Mouse (Mus musculus) left cerebral cortex, adult 2 months (tissue): ENCODE measurements at regions not wholly inside any gene's neighbourhood (a gene's known extent, or its start where the extent isn't known, plus 50 kb on each side); places are given as distances from the start of the nearest gene placed in this dataset.

Experiments
- DNase-seq, 2 experiments: peaks; one replicate each; pipeline ENCODE4 v3.0.0; 2021 to 2022; ENCODE audit warnings: low spot score in 2 of 2, mixed read lengths in 1 of 2; ENCODE audit errors: extremely low spot score in 1 of 2
- H3K27ac ChIP-seq: fragments of 200-600 bp; 2 replicates; pipeline ENCODE4 v1.8.1; 2022
- H3K4me3 ChIP-seq: fragments of 200-600 bp; 2 replicates; pipeline ENCODE4 v1.8.1; 2022
- CTCF ChIP-seq: fragments of 200-600 bp; IDR thresholded peaks from 2 replicates; pipeline ENCODE4 v1.8.1; 2022; ENCODE audit warnings: antibody characterized with exemption, mild to moderate bottlenecking, moderate library complexity
- intact Hi-C: fragments of 180-260 bp; cut with DNase I; formaldehyde crosslinking; loops from one replicate; pipeline ENCODE4 v1.15.1; 2025

- DNase-seq, result no peak
- TF ChIP-seq CTCF, result no peak
- Histone ChIP-seq H3K4me3 (no peak overlapping the region), H3K27ac (no peak overlapping the region)
- intact Hi-C loops, result no loop called here
Measured at GRCm38 (mm10) chr2:22149721-22150120, 77.6 kb upstream of the Myo3a start.

- intact Hi-C loops, result no loop called here
- Histone ChIP-seq H3K4me3 (no peak overlapping the region), H3K27ac (no peak overlapping the region)
- TF ChIP-seq CTCF, result no peak
- no peak for DNase-seq
Measured at GRCm38 (mm10) chr2:22156576-22156975, 70.7 kb upstream of the Myo3a start.

GRCm38 (mm10) chr2:22165443-22165842, 61.9 kb upstream of the Myo3a start:
- intact Hi-C loops, result no loop called here
- TF ChIP-seq CTCF, result no peak

GRCm38 (mm10) chr2:22165919-22166318, 61.4 kb upstream of the Myo3a start:
- DNase-seq, result no peak
- TF ChIP-seq CTCF, result no peak
- intact Hi-C loops, result no loop called here

More at GRCm38 (mm10) chr2:22165443-22165842, 61.9 kb upstream of the Myo3a start:
- no peak overlapping the region for H3K4me3 ChIP-seq
- no peak for DNase-seq
- H3K27ac ChIP-seq, result no peak overlapping the region

More at GRCm38 (mm10) chr2:22165919-22166318, 61.4 kb upstream of the Myo3a start:
- Histone ChIP-seq H3K4me3 (no peak overlapping the region), H3K27ac (no peak overlapping the region)
